Mouse (Mus musculus) liver, adult 2 months (tissue): ENCODE measurements around the gene Ccl27a. TPM values are rescaled to one million over a fixed set of nuclear protein-coding genes. Genes with fewer than 3 reads are reported as not detected.

Experiments
- DNase-seq: peaks from one replicate; pipeline ENCODE4 v3.0.0-alpha.2; 2011; ENCODE audit warnings: low read depth, low spot score; ENCODE audit errors: extremely low read depth
- H3K27ac ChIP-seq: fragments of 200-500 bp; replicated peaks from 2 replicates; pipeline ENCODE4 v1.5.1; 2012; ENCODE audit warnings: low read depth, mild to moderate bottlenecking, control low read depth, inconsistent platforms, low read length; ENCODE audit not compliant: insufficient read depth
- H3K27me3 ChIP-seq: fragments of 200-500 bp; 2 replicates; pipeline ENCODE4 v1.6.1; 2012; ENCODE audit warnings: mild to moderate bottlenecking, moderate library complexity, low read length, inconsistent platforms; ENCODE audit not compliant: control insufficient read depth, insufficient read depth
- H3K36me3 ChIP-seq: fragments of 200-500 bp; 2 replicates; pipeline ENCODE4 v1.6.1; 2012; ENCODE audit warnings: low read length, inconsistent platforms; ENCODE audit not compliant: control insufficient read depth, insufficient read depth
- H3K4me1 ChIP-seq: fragments of 200-500 bp; 2 replicates; pipeline ENCODE4 v1.6.1; 2011; ENCODE audit warnings: low read length; ENCODE audit not compliant: control insufficient read depth, insufficient read depth
- H3K4me3 ChIP-seq: fragments of 200-500 bp; 2 replicates; pipeline ENCODE4 v1.5.1; 2011; ENCODE audit warnings: low read depth, mild to moderate bottlenecking, control low read depth, low read length, moderate library complexity; ENCODE audit not compliant: insufficient read depth
- H3K79me2 ChIP-seq: fragments of 200-500 bp; 2 replicates; pipeline ENCODE4 v1.6.1; 2012; ENCODE audit warnings: inconsistent platforms, mild to moderate bottlenecking, low read length, moderate library complexity; ENCODE audit not compliant: control insufficient read depth, insufficient read depth
- H3K9ac ChIP-seq: fragments of 200-500 bp; 2 replicates; pipeline ENCODE4 v1.6.1; 2012; ENCODE audit warnings: low read depth, mild to moderate bottlenecking, control low read depth, inconsistent platforms, low read length
- CTCF ChIP-seq: fragments of 200-500 bp; IDR thresholded peaks from 2 replicates; pipeline ENCODE4 v1.5.1; 2011; ENCODE audit warnings: low read depth, low read length, control low read depth
- POLR2A ChIP-seq: fragments of 200-500 bp; IDR thresholded peaks from 2 replicates; pipeline ENCODE4 v1.6.1; 2011; ENCODE audit warnings: low read length, control low read depth; ENCODE audit not compliant: insufficient read depth; ENCODE audit errors: extremely low read depth
- WGBS: fragments of 180-500 bp; shearing (Covaris S2); methylation state at CpG from one replicate; pipeline ENCODE4 v1.1.7; 2018; 5-methylcytosine and 5-hydroxymethylcytosine counted together
- polyA plus RNA-seq: library from polyadenylated mRNA; depleted of rRNA; stranded (reverse); fragments of >200 nt; gene quantifications from 2 replicates; pipeline ENCODE4 v1.2.3, GENCODE M21; 2012
- total RNA-seq: library from RNA; depleted of rRNA; stranded (reverse); fragments of >200 nt; gene quantifications from 2 replicates; pipeline ENCODE4 v1.2.3, GENCODE M21; 2014

The Ccl27a gene
- total and polyA plus RNA-seq, 2 experiments: 11.9 to 33.3 TPM

GRCm38 (mm10) chr4:41741158-41741560 is 32.9 kb downstream of the Ccl27a start:
- DNase-seq: peak; percentile 96
- peaks cover 23% of the 10 kb centered on the region for H3K4me1 ChIP-seq
- H3K79me2 ChIP-seq: peaks cover 6% of the 10 kb centered on the region; the same call in 1 of the 2 replicates
- peaks cover 7% of the 10 kb centered on the region for H3K36me3 ChIP-seq
- no peaks in the 10 kb centered on the region for H3K27me3 ChIP-seq
- peak overlapping the region; percentile 89 for H3K9ac ChIP-seq
- peak overlapping the region; percentile 84 for H3K4me3 ChIP-seq
- TF ChIP-seq CTCF (no peak), POLR2A (peak; percentile 97)
- peak overlapping the region; percentile 92 for H3K27ac ChIP-seq
- WGBS: under 1% methylated on average over 27 of the region's 27 CpGs

DNA sequence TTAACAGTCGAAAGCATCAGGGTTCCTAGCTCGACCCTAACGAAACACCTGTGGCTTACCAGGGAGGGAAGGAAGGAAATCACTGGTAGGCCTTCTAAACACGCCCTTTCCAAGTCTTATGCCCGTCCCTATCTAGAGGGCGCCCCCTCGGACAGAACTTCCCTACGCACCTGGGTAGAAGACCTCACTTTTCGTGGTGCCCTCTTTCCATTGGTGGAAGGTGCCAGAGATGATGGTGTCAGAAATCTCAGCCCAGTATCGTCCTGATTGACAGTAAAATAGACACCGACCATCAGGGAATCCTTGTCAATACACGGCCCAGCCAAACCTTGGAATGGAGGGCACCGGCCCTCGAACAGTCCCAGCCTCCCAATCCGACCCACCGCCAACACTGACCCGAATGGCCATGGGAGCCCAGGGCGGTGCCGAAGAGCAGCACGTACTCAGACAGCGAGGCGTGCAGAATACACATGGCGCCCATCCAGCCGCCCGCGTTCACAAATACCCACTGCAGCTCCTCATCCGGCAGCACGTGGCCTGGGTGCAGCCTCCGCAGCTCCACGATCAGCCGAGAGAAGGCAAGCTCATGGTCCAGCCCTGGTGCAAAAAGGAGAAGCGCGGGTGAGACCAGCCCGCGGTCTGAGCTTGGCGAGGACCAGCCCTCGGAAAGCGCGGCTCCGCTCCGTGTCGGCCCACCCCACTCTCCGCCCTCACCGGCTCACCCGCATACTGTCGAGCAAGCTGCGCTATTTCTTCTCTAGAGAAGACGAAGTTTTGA is 33.5 kb downstream of the Ccl27a start:
- Histone ChIP-seq H3K79me2 (peaks cover 6% of the 10 kb centered on the region; the same call in 1 of the 2 replicates), H3K9ac (peak overlapping the region; percentile 89), H3K4me3 (peak overlapping the region; percentile 84), H3K4me1 (peaks cover 23% of the 10 kb centered on the region), H3K27me3 (no peaks in the 10 kb centered on the region), H3K36me3 (peaks cover 7% of the 10 kb centered on the region), H3K27ac (peak overlapping the region; percentile 92)
- TF ChIP-seq POLR2A (no peak), CTCF (0 out of 2 replicates have a peak, but pooled peaks have one; percentile 4)
- peak; percentile 63 for DNase-seq
- WGBS: under 1% methylated on average over 48 of the region's 48 CpGs

DNA sequence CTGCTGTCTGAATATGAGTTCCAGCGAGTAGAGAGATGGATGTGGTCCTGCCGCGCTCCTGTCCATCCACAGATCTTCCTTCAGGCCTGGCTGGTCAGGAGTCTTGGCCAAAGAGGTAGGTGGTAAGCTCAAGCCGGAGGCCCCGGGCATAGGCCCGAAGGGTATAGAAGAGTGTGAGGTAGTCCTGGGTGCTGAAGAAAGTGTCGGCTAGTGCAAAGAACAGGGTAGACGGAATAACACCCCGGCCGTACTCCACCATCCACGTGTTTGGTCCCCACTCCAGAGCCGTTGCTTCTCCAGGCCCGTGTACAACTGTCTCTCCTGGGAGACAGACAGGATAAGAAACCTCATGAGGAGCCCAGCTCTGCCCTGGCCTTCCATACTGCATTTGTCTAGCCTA is 34.8 kb downstream of the Ccl27a start:
- Histone ChIP-seq H3K4me3 (no peak overlapping the region), H3K27me3 (no peaks in the 10 kb centered on the region), H3K27ac (no peak overlapping the region), H3K79me2 (peaks cover 6% of the 10 kb centered on the region; the same call in 1 of the 2 replicates), H3K36me3 (peaks cover 7% of the 10 kb centered on the region), H3K9ac (no peak overlapping the region), H3K4me1 (peaks cover 18% of the 10 kb centered on the region)
- no peak for DNase-seq
- TF ChIP-seq CTCF (no peak), POLR2A (no peak)
- WGBS: 93% methylated on average over 13 of the region's 13 CpGs

DNA sequence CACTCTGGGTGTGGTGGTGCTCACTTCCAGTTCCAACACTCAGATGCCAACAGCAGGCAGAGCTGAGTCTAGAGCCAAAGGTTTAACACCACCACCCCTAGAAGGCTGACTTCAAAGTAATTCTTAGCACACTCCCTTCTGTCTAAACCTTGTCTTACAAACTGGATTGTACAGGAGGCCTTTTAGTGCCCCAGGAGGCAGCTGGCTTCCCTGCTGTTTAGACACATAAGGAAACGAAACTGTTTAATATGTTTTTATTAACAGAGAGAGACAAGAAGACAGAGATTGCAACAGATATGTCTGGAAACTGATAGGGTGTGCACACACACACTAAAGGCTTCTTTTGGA is 35.8 kb downstream of the Ccl27a start:
- peaks cover 15% of the 10 kb centered on the region; the same call in 1 of the 2 replicates for H3K4me1 ChIP-seq
- TF ChIP-seq POLR2A (no peak), CTCF (no peak)
- peaks cover 6% of the 10 kb centered on the region; the same call in 1 of the 2 replicates for H3K79me2 ChIP-seq

DNA sequence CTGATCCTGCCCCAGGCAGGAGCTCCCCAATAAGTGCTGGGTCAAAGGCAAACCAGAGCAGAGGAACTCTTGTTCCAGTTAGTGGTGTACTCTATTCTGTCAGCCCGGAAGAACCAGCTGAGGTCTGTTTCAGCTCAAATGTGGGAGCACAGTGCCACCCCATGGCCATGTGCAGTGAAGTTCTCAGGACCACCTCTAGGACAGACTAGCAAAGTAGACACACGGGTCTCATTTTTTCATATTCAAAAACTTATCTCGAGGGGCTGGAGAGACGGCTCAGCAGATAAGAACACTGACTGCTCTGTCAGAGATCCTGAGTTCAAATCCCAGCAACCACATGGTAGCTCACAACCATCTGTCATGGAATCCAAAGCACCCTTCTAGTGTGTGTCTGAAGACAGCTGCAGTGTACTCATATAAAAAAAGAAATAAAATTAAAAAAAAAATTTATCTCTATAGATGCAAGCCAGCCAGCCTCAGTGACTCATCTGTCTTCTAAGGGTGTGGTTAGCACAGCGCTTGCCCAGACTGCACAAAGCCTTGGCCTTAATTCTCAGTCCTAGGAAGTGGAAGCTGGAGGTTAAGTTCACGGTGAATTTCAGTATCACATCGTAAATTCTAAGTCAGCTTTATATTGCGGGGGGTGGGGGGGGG is 36.3 kb downstream of the Ccl27a start:
- Histone ChIP-seq H3K4me3 (no peak overlapping the region), H3K79me2 (peaks cover 6% of the 10 kb centered on the region; the same call in 1 of the 2 replicates), H3K27me3 (0 out of 2 replicates have a peak, but pooled peaks cover 3% of the 10 kb centered on the region), H3K27ac (no peak overlapping the region), H3K36me3 (peaks cover 7% of the 10 kb centered on the region), H3K9ac (no peak overlapping the region), H3K4me1 (peaks cover 15% of the 10 kb centered on the region; the same call in 1 of the 2 replicates)
- WGBS: 25% methylated on average over 8 of the region's 8 CpGs
- TF ChIP-seq POLR2A (no peak), CTCF (peak; percentile 88)
- peak; percentile 75 for DNase-seq

More for the DNA sequence above, 35.8 kb downstream of the Ccl27a start:
- no peak for DNase-seq
- Histone ChIP-seq H3K4me3 (no peak overlapping the region), H3K27ac (no peak overlapping the region), H3K27me3 (0 out of 2 replicates have a peak, but pooled peaks cover 1% of the 10 kb centered on the region), H3K9ac (no peak overlapping the region), H3K36me3 (peaks cover 7% of the 10 kb centered on the region)
- 24% methylated on average over 1 of the region's 1 CpGs for WGBS
